Mouse (Mus musculus): Measurements from ENCODE around the gene Kansl2. TPM values are rescaled to one million over a fixed set of nuclear protein-coding genes. Genes with fewer than 3 reads are reported as not detected.

Gene Kansl2
- polyA plus RNA-seq, 1 experiment from 2014 or later, result 175 TPM

DNA sequence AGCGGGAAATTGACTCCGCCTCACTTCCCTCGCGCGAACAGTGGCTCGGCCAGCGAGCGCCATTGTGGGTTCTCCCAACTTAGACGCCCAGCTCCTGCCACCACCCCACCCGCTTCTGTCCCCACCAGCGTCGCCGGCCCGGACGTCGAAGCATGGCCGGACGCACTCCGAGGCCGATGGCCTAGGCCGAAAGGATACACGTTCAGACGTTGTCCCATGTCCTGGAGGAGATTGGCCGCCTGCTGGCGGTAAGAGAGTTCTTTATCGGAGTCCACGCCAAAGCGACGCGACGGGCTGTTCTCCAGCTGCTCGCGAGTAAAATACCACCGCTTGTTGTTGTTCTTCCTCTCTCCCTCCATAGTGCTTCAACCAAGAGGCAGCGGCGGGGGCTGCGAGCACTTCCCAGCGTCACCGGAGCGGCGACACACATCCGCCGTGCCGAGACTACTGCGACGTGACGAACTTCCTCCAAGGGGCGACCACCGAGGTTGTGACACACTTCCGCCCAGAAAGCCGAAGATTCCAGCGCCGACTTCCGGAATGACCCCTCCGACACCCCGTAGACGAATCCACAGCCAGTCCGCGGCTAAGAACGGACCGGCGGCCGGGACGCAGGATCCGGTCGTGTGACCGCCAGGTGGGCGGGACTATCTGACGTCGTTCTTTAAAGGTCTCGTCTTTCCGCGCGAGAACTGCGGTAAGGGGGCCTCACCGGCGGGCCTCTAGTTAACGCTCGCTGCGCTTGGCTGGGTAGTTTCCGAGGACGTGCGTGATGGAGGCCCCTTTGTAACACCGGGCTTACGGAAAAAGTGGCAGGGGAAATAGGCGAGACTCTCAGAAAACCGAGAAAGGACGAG, 33.4 kb upstream of the Kansl2 start:
- Histone ChIP-seq H3K4me1 (peaks cover 32% of the 10 kb centered on the region), H3K27me3 (no peaks in the 10 kb centered on the region), H3K9me3 (no peaks in the 10 kb centered on the region), H3K4me2 (replicated peaks) (peak overlapping the region; percentile 91), H3K4me3 (peak overlapping the region; percentile 95), H3K9ac (replicated peaks) (peak overlapping the region; percentile 90), H3K27ac (replicated peaks) (peak overlapping the region; percentile 91), H3K36me3 (peaks cover 15% of the 10 kb centered on the region; the same call in 1 of the 2 replicates)
- WGBS, result under 1% methylated on average over 88 of the region's 88 CpGs
- ATAC-seq (ENCODE audit: low FRiP score, low read depth), result peak; percentile 97

DNA sequence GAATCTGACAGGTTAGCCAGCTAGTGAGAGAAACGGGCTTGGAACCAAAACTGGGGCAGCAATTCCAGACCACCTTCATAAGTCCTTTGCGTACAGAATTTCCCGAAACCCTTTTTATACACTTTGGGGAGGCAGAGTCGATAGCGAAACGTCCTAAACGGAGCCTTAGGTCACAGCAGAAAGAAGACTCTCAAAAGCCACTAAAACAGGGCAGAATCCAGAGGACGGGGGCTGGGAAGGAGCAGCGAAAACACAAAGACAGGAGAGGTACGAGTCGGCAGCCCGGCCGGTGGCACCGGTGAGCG, 32.9 kb upstream of the Kansl2 start:
- peaks cover 17% of the 10 kb centered on the region; the same call in 1 of the 2 replicates for H3K36me3 ChIP-seq
- peak overlapping the region; percentile 91 for H3K27ac ChIP-seq (replicated peaks)
- H3K4me2 ChIP-seq (replicated peaks), result peak overlapping the region; percentile 91
- H3K4me1 ChIP-seq, result peaks cover 32% of the 10 kb centered on the region
- no peak for ATAC-seq (ENCODE audit: low FRiP score, low read depth)
- WGBS, result under 1% methylated on average over 15 of the region's 15 CpGs
- H3K9me3 ChIP-seq, result no peaks in the 10 kb centered on the region
- H3K9ac ChIP-seq (replicated peaks), result peak overlapping the region; percentile 90
- no peaks in the 10 kb centered on the region for H3K27me3 ChIP-seq
- H3K4me3 ChIP-seq, result peak overlapping the region; percentile 95

DNA sequence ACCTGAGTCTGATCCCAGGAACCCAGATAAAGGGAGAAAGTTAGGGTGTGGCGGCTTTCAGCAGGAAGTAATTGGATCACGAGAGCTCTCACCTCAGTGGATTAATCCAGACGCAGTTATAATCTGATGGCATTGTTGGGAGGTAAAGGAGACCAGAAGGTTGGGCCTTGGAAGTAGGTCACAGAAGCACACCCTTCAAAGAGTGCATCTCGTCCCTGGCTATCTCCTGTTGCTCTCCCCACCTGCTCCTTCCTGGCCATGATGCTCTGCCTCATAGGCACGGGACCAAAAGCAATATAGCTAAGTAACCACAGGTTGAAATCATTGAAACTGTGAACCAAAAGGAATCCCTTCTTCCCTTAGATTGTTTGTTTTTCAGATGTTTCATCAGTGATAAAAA, 23.1 kb upstream of the Kansl2 start:
- no peak overlapping the region for H3K9ac ChIP-seq (replicated peaks)
- H3K4me1 ChIP-seq, result no peaks in the 10 kb centered on the region
- no peak for ATAC-seq (ENCODE audit: low FRiP score, low read depth)
- no peak overlapping the region for H3K27ac ChIP-seq (replicated peaks)
- 92% methylated on average over 5 of the region's 5 CpGs for WGBS
- no peaks in the 10 kb centered on the region for H3K27me3 ChIP-seq
- H3K36me3 ChIP-seq, result peaks cover 48% of the 10 kb centered on the region
- no peaks in the 10 kb centered on the region for H3K9me3 ChIP-seq
- no peak overlapping the region for H3K4me2 ChIP-seq (replicated peaks)
- no peak overlapping the region for H3K4me3 ChIP-seq

GRCm38 (mm10) chr15:98555881-98556280, 21.8 kb upstream of the Kansl2 start:
- H3K4me3 ChIP-seq, result no peak overlapping the region
- no peak for ATAC-seq (ENCODE audit: low FRiP score, low read depth)
- WGBS, result 96% methylated on average over 4 of the region's 4 CpGs
- no peaks in the 10 kb centered on the region for H3K4me1 ChIP-seq
- H3K4me2 ChIP-seq (replicated peaks), result no peak overlapping the region
- no peak overlapping the region for H3K9ac ChIP-seq (replicated peaks)
- no peak overlapping the region for H3K27ac ChIP-seq (replicated peaks)
- H3K27me3 ChIP-seq, result no peaks in the 10 kb centered on the region
- no peaks in the 10 kb centered on the region for H3K9me3 ChIP-seq
- H3K36me3 ChIP-seq, result peaks cover 62% of the 10 kb centered on the region

DNA sequence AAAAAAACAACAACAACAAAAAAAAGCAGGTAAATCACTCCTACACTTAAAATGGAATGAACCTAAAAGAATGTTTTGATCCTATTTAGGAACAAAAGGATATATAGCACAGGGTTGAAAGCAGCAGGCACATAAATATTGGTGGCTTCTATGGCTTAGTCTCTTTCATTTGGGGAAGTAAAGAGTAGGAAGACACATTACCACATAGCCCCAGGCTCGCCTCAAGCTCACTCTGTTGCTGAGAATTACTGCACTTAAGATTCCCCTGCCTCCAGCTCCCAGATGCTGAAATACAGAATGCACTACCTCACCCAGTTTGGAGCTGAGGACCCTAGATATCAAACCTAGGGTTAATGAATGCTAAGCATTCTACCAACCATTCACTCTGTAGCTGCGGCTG, 18.7 kb upstream of the Kansl2 start:
- Histone ChIP-seq H3K27me3 (no peaks in the 10 kb centered on the region), H3K9ac (replicated peaks) (no peak overlapping the region), H3K9me3 (no peaks in the 10 kb centered on the region), H3K4me1 (no peaks in the 10 kb centered on the region), H3K27ac (replicated peaks) (no peak overlapping the region), H3K36me3 (peaks cover 64% of the 10 kb centered on the region), H3K4me2 (replicated peaks) (no peak overlapping the region), H3K4me3 (no peak overlapping the region)
- no peak for ATAC-seq (ENCODE audit: low FRiP score, low read depth)
- 88% methylated on average over 2 of the region's 2 CpGs for WGBS

DNA sequence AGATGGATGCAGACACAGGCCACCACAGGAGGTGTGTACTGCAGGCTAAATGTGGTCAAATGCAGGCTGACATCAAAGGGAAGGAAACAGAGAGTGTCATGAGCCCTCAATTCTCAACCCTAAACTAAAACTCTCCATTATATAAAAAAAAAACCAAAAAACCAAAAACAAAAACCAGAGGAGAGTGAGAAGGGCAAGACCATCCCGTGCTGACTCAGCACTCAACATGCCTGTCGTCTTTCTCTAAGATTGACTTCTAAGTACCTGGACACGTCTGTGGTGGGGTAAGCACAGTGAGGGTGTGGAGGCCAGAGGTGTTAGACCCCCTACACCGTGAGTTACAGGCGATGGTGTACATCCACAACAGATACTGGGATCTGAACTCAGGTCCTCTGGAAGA, 12.8 kb upstream of the Kansl2 start:
- peaks cover 90% of the 10 kb centered on the region for H3K36me3 ChIP-seq

GRCm38 (mm10) chr15:98545151-98545550, 11.1 kb upstream of the Kansl2 start:
- Histone ChIP-seq H3K27me3 (no peaks in the 10 kb centered on the region), H3K4me1 (no peaks in the 10 kb centered on the region), H3K4me3 (no peak overlapping the region), H3K9me3 (no peaks in the 10 kb centered on the region), H3K36me3 (peaks cover 83% of the 10 kb centered on the region), H3K27ac (replicated peaks) (no peak overlapping the region), H3K4me2 (replicated peaks) (no peak overlapping the region), H3K9ac (replicated peaks) (no peak overlapping the region)
- ATAC-seq (ENCODE audit: low FRiP score, low read depth), result no peak
- 97% methylated on average over 3 of the region's 3 CpGs for WGBS

More for the DNA sequence above, 12.8 kb upstream of the Kansl2 start:
- no peaks in the 10 kb centered on the region for H3K27me3 ChIP-seq
- no peak overlapping the region for H3K27ac ChIP-seq (replicated peaks)
- H3K4me2 ChIP-seq (replicated peaks), result no peak overlapping the region
- no peak overlapping the region for H3K4me3 ChIP-seq
- ATAC-seq (ENCODE audit: low FRiP score, low read depth), result no peak
- no peak overlapping the region for H3K9ac ChIP-seq (replicated peaks)
- H3K9me3 ChIP-seq, result no peaks in the 10 kb centered on the region
- no peaks in the 10 kb centered on the region for H3K4me1 ChIP-seq
- WGBS, result 96% methylated on average over 5 of the region's 5 CpGs

DNA sequence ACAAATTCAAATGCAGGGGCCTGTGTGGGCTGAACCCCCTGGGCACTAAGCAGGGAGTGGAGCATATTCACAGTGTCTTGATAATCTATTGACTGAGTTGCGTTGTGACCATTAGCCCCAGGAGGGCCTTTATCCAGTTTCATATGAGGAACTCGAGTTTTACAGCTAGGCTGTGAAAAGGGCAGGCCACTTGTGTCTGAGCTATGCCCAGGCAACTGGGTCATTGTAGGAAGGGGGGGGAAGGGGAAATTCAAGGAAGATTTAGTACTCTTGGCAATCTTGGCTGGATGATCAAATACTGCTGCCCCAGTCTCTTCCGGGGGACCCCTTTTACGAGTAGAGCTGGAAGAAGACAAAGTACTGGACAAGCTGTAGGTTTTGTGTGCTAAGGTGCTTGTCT, 9.3 kb upstream of the Kansl2 start:
- WGBS, result 88% methylated on average over 4 of the region's 4 CpGs
- no peak overlapping the region for H3K4me2 ChIP-seq (replicated peaks)
- H3K4me1 ChIP-seq, result no peaks in the 10 kb centered on the region
- peaks cover 76% of the 10 kb centered on the region for H3K36me3 ChIP-seq
- no peaks in the 10 kb centered on the region for H3K27me3 ChIP-seq
- no peak overlapping the region for H3K4me3 ChIP-seq
- H3K9ac ChIP-seq (replicated peaks), result no peak overlapping the region
- ATAC-seq (ENCODE audit: low FRiP score, low read depth), result no peak
- no peaks in the 10 kb centered on the region for H3K9me3 ChIP-seq
- no peak overlapping the region for H3K27ac ChIP-seq (replicated peaks)

DNA sequence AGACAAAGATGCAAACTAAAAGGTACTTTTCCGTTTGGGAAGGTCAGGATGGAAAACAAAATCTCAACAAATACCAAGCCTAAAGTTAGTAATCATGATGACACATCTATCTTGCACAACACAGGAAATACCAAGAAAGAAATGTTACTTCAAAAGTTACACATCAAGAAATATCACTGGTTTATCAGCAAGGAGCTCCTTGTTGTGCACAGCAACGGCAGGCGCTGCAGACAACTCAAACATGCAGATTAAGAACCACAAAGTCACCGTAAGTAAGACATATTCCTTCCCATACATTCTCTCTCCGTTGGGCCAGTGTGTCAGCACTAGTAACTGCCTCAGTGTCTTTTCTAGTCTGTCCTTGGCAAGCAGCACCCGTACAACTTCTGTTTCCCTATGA, 7.0 kb upstream of the Kansl2 start:
- Histone ChIP-seq H3K4me3 (no peak overlapping the region), H3K27me3 (no peaks in the 10 kb centered on the region), H3K4me1 (no peaks in the 10 kb centered on the region), H3K4me2 (replicated peaks) (no peak overlapping the region), H3K9ac (replicated peaks) (no peak overlapping the region), H3K27ac (replicated peaks) (no peak overlapping the region), H3K9me3 (no peaks in the 10 kb centered on the region), H3K36me3 (peaks cover 57% of the 10 kb centered on the region)
- no peak for ATAC-seq (ENCODE audit: low FRiP score, low read depth)
- 90% methylated on average over 6 of the region's 6 CpGs for WGBS

DNA sequence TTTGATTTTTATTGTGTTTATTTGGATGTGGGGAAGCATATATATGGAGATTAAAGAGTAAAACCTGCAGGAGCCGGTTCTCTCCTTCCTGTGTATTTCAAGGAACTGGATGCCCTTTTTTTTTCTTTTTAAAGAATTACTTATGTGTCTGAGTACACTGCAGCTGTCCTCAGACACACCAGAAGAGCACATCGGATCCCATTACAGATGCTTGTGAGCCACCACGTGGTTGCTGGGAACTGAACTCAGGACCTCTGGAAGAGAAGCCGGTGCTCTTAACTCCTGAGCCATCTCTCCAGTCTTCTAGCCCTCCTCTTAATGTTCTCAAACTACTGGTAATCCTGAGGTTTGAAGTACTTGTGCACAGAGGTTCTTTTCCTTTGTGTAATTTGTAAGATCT, 3.9 kb upstream of the Kansl2 start:
- Histone ChIP-seq H3K36me3 (peaks cover 26% of the 10 kb centered on the region), H3K4me1 (peaks cover 4% of the 10 kb centered on the region), H3K27ac (replicated peaks) (no peak overlapping the region), H3K4me2 (replicated peaks) (no peak overlapping the region), H3K27me3 (no peaks in the 10 kb centered on the region), H3K9ac (replicated peaks) (no peak overlapping the region), H3K4me3 (no peak overlapping the region), H3K9me3 (no peaks in the 10 kb centered on the region)
- 81% methylated on average over 4 of the region's 4 CpGs for WGBS
- ATAC-seq (ENCODE audit: low FRiP score, low read depth), result no peak

- 92% methylated on average over 8 of the region's 8 CpGs for WGBS
- no peak overlapping the region for H3K9ac ChIP-seq (replicated peaks)
- H3K4me1 ChIP-seq, result peaks cover 13% of the 10 kb centered on the region
- H3K4me2 ChIP-seq (replicated peaks), result no peak overlapping the region
- H3K27me3 ChIP-seq, result no peaks in the 10 kb centered on the region
- no peak overlapping the region for H3K27ac ChIP-seq (replicated peaks)
- no peak for ATAC-seq (ENCODE audit: low FRiP score, low read depth)
- H3K9me3 ChIP-seq, result no peaks in the 10 kb centered on the region
- no peak overlapping the region for H3K4me3 ChIP-seq
- peaks cover 17% of the 10 kb centered on the region for H3K36me3 ChIP-seq
Measured at GRCm38 (mm10) chr15:98536828-98537510, 2.9 kb upstream of the Kansl2 start.

DNA sequence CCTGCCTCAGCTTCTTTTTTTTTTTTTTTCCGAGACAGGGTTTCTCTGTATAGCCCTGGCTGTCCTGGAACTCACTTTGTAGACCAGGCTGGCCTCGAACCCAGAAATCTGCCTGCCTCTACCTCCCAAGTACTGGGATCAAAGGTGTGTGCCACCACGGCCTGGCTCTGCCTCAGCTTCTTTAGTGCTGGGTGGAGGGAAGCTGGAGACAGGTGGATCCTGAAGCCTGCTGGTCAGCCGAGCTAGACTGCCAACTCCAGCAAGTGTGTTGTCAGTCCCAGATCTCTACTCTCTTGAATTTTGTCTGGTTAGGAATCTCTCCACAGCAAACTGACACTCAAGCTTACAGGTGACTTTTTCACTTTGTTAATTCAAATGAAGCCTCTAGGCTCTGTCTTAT, 1.9 kb upstream of the Kansl2 start:
- ATAC-seq (ENCODE audit: low FRiP score, low read depth), result no peak
- no peak overlapping the region for H3K4me3 ChIP-seq
- H3K27ac ChIP-seq (replicated peaks), result no peak overlapping the region
- no peaks in the 10 kb centered on the region for H3K27me3 ChIP-seq
- 89% methylated on average over 4 of the region's 4 CpGs for WGBS
- peaks cover 17% of the 10 kb centered on the region for H3K36me3 ChIP-seq
- H3K9me3 ChIP-seq, result no peaks in the 10 kb centered on the region
- H3K4me2 ChIP-seq (replicated peaks), result no peak overlapping the region
- no peak overlapping the region for H3K9ac ChIP-seq (replicated peaks)
- H3K4me1 ChIP-seq, result peaks cover 19% of the 10 kb centered on the region
